Mouse (Mus musculus) kidney, postnatal 25 days (tissue): ENCODE results near the gene Larp1.
"Not testable (repeated sequence)": the region's sequence is repeated elsewhere in the genome, so short reads cannot be mapped to it uniquely, and the experiment has no call there.

ENCODE experiments used
- DNase-seq, 2 experiments: peaks; one replicate each; pipeline ENCODE4 v3.0.0; 2021; ENCODE audit warnings: mixed read lengths in 2 of 2

Gene Larp1

DNA sequence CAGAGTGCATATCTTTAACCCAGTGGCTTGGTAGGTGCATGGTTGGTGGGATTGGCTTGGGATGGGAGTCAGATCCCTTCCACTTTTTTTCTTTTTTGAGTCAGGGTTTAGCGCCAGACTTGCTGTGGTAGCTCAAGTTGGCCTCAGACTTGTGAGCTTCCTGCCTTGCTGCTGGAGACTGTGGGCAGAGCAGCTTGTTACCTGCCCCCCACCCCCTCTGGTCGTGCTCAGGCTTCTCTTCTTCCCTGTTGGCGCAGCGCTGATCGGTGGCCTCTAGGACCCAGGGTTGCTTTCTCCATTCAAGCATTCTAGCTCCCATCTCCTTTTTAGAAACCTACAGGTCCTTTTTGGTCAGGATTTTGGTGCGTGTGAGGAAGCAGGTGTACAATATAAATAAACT lies 22.3 kb downstream of the Larp1 start:
- no peak for DNase-seq

DNA sequence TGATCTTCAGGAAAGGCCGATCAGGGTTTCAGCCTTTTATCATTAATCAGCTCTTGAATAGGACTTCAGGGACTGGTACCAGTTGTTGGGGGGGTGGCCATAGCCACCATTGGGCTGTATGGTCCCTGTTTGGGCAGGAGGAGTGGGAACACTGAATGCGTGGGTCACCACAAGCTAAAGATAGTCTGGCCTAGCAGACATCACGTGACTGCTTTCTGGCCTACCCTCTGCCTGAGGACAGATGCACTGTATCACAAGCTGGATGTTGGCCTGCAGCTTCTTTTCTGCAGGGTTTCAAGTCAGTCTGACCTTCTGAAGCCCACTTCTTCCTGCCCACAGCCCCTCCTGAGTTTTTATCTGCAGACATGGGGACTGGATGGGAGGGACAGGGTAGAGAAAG lies 24.8 kb downstream of the Larp1 start:
- peak; percentile 34 to 54 for DNase-seq

DNA sequence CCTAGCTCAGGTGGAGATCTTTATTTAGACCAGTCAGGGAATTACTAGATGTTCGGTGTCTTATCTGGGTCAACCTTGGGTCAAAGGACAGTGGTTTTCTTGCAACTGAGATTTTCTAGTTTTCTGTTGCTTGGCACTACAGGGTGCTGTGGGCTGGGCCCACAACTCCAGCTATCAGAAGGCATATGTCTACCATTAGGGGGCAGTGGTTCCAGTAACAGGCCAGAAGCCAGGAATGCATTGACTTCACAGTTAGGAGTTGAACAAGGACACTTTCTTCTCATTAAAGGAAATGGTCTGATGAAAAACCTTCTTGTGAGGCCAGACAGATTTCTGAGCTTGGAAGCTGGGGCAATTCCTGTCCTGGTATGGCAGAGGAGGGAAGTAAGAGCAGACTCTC lies 30.2 kb downstream of the Larp1 start:
- no peak for DNase-seq

DNA sequence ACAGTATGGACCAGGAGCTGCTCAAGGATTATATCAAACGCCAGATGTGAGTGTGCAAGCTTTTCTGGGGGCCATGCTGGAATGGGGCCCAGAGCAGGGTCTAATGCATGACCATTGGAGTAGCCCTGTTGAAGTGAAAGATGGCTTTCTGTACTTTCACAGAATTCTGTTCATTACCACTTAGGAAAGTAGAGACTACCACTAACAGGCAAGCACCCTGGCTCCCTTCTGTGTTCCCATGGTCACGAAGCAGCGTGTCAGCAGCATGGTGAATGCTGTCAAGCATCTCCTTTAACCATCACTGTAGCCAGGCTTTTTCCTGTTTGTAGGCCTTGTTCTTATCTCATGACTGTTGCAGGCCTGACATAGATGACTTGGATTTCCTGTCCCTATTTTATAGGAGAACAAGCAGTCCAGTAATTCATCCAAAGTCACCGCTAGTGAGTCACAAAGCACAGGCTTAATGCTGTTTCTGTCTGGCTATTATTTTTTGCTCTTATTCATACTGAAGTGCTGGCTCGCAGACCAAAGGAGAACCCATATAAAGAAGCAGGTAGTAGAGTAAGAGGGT lies 34.1 kb downstream of the Larp1 start:
- DNase-seq, result no peak

DNA sequence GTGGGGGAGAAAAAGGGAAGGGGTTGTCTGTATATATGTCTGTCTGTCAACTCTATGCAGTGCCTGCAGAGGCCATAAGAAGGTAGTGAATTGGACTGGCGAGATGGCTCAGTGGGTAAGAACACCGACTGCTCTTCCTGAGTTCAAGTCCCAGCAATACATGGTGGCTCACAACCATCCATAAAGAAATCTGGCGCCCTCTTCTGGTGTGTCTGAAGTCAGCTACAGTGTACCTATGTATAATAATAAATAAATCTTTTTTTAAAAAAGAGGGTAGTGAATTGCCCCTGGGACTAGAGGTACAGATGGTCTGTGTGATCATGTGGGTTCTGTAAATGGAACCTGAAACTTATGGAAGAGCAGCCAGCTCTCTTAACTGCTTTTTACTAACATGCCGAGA lies 37.6 kb downstream of the Larp1 start:
- DNase-seq, result peak in 1 of 2 experiments; percentile 50

DNA sequence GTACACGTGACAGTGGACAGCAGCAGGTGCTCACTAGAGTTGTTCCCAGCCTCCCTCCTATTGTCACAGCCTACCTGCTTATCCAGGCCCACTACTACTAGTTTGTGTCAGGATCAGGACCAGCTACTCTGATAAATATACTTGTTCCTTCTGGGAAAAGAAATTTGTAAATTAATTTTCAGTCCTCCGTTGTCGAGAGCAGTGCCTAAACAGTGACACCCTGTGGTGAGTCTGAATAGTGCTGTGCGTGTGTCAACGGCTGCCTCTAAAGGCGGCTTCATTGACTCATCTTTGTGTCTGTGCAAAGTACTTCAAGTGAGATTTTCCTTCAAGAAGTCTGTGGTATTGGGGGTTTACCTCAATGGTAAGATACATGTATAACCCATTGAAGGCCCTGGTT lies 48.6 kb downstream of the Larp1 start:
- peak in 1 of 2 experiments; percentile 58 for DNase-seq

DNA sequence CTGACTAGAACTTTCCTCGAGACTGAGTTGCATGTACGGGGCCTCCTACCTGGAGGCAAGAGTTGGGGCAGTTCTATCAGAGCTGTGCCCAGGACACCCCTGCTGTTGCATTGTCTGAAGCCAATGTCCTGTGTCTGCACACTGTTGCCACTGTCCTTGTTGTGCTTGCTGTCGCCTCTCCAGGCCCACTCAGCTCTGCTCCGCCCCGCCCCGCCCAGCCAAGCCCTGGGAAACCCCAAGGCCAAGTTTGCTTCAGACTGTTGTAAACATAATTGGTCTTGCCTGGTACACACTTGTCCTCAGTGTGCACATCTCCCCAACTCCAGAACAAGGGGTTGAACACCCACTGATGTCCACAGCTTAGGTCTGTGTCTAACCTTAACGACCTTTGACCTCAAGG lies 50.9 kb downstream of the Larp1 start:
- not testable (repeated sequence) for DNase-seq

DNA sequence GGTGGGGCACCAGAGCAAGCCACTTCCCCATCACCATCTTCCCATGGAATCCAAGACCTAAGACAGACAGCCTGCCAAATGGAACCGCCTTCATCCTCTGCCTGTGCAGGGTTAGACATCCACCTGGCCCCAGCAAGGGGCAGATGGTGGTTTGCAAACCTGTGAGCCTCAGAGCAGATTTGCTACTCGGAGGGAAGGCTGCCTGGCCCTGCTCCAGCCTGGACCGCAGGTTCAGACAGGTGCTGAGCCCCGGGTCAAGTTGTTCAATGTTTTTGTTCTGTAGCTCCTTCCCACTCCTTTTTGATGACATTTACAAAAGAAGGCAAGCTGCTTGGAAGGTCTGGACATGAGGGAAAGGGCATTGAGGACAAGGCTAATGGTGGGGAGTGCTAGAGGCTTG lies 52.4 kb downstream of the Larp1 start:
- DNase-seq, result not testable (repeated sequence)

DNA sequence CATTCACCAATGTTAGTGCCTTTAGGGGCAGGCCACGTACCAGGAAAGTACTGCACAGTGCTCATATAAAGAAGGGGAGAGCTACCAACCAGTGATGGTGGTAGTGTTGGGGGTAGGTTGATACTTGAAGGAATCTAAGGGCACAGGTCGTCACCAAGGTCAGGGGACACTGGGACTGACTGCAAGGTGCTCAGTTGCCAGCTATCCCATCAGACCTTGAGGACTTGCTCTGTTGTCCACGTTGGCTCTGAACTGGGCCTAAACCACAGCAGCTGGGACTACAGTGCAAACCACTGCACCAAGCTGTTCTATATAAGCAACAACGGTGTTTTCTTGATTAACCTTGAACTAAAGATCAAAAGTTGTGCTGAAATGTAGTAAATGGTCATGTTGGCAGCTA lies 53.7 kb downstream of the Larp1 start:
- no peak for DNase-seq

DNA sequence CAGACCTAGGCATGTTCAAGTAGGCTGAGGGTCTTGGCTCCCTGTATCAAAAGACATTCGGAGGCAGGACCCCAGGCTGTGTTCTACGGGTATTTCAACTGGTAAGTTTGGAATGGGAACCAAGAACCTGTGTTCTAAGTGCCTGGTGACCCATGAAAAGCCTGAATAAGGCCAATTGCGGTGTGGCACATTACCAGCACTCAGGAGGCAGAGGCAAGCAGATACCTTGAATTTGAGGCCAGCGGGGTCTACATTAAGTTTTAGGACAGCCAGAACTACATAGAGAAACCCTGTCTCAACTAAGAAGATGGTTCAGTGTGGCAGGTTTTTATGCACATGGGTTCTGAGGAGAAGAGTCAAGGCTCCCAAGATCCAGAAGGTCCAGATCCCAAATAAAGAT lies 56.2 kb downstream of the Larp1 start:
- no peak for DNase-seq

DNA sequence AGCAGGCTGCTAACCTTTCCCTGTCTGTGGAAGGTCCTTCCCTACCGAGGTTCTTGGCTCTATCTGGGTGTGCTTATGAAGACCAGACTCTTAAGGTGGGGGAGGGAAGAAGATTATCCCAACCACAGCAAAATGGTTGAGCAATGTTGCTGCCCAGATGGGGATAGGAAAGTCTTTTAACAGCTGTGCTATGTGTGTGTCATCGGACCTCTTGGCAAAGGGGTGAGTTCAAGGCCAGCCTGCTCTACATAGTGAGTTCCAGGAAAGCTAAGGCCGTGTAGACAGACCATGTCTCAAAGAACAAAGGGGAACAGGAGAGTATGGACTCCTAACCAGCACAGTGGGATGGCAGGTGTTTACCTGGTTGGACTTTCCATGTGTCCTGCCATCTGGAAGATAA lies 64.1 kb downstream of the Larp1 start:
- DNase-seq, result no peak

DNA sequence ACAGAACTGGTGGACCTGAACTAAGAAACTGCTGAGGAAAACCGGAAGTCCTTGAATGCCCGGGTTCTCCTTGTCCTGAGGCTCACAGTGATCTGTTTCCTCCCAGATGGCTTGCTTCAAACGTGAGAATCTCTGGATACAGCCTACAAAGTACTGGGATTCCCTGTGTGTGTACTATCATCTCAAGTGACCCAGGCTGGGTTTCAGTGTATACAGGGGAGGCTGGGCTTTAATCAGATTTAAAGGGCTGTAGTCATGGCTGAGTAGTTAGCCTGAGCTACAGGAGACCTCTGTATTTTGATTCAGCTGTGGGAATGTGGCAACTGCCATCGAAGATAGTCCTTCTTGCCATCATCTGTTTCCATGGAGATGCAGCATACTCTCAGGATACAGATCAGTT lies 68.4 kb downstream of the Larp1 start:
- no peak for DNase-seq

DNA sequence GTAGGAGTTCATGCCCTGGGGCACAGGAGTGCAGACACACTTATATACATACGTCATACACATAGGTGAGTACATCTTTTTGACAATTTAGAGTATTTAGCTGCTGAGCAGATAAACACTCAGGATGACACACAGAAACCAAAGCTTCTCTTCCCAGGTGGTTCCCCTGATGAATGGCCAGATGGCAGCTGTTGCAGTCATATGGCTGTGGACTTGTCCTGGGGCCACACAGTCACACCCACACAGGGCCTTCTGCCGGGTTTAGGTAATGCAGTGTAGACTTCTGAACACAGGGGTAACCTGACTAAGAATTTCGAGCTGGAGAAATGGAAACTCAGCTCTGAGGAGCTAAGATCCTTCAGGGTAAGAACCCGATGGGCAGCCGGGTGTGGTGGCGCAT lies 72.9 kb downstream of the Larp1 start:
- DNase-seq, result no peak

DNA sequence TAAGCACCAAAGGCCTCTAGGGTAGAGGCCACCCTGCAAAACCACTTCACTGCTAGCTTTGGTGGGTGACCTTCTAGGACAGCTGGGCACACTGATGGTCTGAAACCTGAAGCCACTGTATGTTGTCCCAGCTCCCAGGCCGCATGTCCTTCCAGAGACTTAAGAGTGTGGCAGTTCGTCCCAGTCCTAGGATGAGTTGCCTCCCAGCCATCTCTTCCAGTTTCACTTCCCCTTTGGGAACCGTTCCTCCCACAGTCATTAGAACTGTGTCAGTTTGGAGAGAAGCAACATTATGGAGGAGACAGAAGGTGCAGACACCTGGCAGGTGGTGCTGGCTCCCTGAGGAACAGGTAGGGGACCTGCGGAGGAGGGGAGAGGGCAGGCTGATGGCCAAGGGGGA lies 83.7 kb downstream of the Larp1 start:
- DNase-seq, result no peak

DNA sequence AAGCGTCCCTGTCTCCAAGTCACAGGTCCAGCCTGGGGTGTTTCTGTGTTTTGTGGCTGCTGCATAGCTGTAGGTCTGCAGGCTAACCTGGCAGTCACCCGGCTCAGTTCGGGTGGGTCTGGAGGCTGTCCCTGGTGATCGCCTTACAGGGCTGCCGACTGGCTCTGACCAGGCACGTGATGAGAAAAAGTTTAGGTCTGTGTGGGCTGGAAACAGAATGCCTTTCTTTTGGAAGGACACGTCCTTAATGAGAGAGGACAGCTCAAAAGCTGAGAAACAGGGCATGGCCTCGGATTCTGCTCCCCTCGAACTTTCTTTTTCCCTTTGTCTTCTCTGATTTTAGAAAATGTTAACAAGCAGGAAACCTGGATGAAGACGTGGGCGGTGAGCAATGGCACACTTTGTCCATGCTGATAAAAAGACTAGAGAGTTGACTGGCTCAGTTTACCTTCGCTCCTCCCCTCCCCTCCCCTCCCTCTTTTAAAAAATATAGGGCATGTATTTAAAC lies 84.2 kb downstream of the Larp1 start, which contains the start of gene Gm12248:
Gene Gm12248 (minus strand): TSS at position 114 of the 508 bp plus-strand sequence.
- peak; percentile 35 to 75 for DNase-seq

DNA sequence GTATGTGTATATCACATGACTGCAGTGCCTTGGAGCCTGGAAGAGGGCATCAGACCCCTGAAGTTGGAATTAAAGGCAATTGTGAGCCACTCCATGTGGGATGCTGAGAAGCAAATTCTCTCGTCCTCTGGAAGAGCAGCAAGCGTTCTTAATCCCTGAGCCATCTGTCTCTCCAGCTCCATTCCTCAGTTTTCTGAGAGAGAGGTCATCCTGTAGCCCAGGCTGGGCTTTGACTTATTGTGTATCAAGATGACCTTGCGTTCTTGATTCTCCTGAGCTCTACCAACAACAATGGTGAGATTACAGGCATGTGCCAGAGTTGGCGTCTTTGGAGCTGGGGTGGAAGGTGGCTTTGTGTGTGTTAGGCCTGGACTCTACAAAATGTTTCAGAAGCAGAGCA lies 85.9 kb downstream of the Larp1 start:
- no peak for DNase-seq

DNA sequence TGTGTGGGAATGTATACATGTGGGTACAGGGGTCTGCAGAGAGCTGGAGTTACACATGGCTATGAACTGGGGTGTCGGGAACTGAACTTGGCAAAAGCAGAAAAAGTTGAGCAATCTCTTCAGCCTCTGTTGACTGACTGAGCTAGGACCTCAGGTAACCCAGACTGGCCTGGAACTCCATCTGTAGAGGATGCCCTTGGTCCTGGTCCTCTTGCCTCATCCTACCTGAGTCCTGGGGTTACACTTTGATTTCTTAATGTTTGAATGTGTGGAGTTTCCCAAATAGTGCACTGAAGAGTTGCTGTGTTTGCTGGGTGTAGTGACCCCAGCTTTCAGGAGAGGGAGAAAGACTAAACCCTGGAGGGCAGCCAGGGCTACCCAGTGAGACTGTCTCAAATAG lies 86.7 kb downstream of the Larp1 start:
- no peak for DNase-seq

DNA sequence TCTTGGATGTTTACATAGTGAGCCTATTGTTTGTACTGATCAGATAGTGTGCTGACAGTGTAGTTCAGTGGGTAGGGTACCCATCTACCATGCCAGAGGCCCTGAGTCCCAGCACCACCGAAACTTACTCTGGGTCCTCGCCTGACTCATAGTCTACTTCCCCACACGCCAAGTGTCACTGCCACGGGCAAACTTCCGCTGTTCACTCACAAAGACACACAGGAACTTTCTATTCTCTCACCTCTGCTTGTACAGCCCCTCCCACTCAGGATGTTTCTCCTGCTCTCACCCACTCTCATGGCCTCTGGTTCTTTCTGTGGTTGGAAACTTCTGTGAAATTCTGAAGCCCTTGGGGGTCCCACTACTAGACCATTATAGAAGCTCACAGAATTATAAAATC lies 87.3 kb downstream of the Larp1 start:
- DNase-seq, result no peak

DNA sequence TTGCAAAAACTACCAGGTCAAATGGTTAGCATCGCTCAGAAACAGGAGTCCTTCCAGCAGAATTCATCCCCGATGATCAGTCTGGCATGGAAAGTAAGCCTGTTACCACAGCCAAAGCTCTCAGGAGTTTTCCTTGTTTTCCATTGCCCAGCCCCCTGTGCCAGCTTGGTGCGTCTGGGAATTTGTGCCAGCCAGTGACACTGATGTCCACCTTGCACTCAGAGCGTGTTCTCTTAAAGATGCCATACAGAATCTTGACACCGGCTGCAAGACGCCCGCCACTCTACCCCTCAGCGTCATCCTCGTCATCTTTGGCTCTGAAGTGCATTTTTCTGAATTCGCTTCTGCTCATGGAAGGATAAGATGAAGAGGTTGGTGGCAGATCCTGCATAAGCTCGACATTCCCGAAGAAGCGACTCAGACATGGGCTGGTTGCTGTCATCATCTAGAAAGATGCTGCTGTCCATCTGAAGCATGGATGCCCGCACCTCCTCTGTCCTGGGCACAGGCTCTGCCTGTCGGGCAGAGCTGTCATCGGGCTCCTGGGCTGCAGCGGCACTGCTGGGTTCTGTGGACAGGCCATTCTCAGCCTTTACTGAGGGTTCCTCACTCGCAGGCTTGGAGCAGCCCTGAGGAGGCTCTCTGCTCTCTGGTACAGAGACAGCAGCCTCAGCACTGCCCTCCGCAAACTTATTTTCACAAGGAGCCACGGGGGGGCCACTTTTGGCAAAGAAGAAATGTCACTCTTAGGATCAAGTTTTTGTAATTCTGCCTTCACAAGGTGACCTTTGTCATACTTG lies 88.2 kb downstream of the Larp1 start:
- peak in 1 of 2 experiments; percentile 7 for DNase-seq

DNA sequence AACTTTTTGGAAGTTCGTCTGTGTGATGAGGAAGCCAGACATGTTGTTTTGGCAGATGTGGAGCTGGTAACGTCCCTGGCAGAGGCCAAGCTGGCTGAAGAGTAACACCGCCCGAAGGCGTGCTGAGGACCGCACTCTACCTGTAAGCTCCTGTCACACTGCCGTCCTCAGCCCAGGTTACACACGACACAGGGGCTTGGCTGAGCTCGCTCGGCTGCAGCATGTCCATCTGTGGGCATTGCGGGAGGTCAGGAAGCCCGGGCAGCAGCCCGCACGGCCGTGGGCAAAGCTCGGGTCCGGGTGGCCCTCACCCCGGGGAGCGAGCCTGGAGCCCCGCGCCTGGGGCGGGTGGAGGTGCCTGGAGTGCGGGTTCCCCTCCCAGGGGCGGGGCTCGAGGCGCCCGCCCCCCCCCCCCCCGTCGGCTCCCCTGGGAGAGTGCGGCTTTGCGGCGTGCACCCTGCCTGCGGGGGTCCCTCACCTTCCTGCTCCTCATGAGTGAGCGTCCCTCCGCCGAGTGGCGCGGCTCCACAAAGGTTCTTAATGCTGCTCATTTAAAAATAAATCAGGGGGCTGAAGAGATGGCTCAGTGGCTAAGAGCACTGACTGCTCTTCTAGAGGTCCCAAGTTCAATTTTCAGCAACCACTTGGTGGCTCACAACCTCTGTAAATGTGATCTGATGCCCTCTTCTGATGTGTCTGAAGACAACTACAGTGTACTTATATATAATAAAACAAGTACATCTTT lies 88.9 kb downstream of the Larp1 start:
- DNase-seq, result peak; percentile 5 to 41

DNA sequence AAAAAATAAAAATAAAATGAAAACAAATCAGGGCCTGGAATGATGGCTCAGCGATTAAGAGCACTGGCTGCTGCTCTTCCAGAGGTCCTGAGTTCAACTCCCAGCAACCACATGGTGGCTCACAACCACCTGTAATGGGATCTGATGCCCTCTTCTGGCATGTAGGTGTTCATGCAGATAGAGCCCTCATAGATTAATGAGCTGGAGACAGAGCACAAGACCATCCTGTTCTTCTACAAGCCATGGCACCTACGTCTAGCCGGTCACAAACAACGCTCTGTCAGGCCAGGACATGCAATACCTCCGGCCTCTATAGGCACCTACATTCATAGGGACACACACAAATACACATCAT lies 89.5 kb downstream of the Larp1 start:
- DNase-seq, result not testable (repeated sequence)

DNA sequence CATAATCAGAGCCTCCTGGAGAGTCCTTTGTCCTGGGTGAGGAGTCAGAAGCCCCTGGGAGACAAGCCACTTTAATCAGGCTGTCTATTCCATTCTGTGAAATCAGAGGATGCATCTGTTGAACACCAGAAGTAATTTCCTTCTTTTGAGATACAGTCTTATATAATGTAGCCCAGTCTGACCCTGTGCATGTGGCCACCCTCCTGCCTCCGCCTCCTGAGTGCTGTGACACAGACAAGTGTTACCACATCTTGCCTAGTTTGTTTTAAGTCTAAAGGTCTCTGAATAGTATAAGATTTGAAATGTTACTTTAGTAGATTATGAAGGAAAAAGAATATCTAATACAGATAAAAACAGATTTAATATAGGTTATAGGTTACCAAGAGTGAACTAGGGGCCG lies 91.1 kb downstream of the Larp1 start:
- DNase-seq, result no peak

DNA sequence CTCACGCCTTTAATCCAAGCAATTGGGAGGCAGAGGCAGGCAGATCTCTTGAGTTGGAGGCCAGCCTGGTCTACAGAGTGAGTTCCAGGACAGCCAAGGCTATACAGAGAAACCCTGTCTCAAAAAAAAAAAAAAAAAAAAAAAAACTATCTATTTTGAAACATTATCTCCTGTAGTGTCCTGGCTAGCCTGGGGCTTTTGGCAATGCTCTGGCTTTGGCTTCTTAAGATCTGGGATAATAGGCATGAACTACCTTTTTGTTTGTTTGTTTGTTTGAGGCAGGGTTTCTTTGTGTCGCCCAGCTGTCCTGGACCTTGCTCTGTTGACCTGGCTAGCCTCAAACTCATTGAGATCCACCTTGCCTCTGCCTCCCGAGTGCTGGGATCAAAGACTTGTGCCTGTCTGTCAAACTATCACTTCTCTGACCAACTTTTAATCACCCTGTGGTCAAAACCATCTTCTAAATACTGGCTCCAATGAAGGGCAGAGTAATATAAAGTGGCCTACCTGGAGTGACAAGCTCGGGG lies 92.4 kb downstream of the Larp1 start:
- no peak for DNase-seq

DNA sequence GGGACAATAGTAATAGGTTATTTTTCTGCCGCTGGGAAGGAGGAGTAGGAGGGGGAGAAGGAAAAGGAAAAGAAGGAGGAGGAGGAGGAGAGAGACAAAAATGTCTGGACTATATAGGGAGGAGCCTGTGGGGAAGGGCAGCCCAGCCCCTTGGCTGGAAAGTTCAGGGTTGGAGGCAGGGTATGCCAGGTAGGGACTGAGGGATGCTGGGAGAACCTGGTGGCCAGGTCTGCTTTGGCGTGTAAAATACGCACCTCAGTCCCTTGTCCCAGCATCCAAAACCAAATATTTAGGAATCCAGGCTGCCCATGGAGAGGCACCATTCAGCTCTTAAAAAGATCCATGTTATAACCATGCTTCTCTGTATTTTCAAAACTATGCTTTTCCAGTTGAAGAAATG lies 93.3 kb downstream of the Larp1 start:
- no peak for DNase-seq
